Mouse (Mus musculus) cerebral cortex, adult 2 months (tissue): ENCODE data around the gene Vamp9.

ENCODE experiments used
- WGBS: fragments of 180-500 bp; shearing (Covaris S2); methylation state at CpG from one replicate; pipeline ENCODE4 v1.1.7; 2018; 5-methylcytosine and 5-hydroxymethylcytosine counted together

Vamp9 gene

GRCm38 (mm10) chr5:99941776-99942502 lies 35.9 kb downstream of the Vamp9 start:
- 69% methylated on average over 10 of the region's 10 CpGs for WGBS

DNA sequence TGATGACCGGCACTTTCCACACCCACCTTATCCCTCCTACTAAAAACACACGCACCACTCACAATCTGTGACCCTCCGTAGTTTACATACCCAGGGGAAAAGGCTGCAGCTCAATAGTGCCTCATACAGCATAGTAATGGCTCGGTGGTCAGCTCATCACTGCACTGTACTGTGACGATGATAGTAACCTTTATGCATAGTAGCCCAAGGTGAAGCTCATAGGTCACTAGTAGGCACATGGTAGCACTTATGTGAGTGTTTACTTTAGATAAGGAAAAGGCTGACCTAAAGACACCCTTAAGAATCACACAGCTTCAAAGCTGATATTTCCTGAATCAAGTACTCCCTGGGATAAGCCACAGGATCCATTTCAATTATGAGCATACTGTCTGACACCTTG lies 46.5 kb downstream of the Vamp9 start:
- 77% methylated on average over 5 of the region's 5 CpGs for WGBS

DNA sequence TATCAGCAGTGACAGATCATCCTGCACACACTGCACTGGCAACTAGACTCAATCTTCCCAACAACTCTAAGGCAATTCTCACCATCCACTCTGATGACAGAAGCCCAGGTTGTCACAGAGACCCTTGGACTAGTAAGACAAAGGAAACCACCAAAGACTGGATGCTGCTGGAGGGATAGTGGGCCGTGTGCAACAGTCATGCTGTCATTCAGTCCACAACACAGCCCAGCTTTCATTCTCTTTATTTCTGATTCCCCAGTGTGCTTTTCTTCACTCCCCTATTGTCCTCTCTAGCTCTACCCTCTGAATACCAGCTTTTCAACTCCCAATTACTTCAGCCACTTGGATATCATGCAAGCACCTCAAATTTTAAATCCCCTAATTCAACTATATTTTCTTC lies 47.8 kb downstream of the Vamp9 start:
- WGBS = 57% methylated on average over 1 of the region's 1 CpGs

DNA sequence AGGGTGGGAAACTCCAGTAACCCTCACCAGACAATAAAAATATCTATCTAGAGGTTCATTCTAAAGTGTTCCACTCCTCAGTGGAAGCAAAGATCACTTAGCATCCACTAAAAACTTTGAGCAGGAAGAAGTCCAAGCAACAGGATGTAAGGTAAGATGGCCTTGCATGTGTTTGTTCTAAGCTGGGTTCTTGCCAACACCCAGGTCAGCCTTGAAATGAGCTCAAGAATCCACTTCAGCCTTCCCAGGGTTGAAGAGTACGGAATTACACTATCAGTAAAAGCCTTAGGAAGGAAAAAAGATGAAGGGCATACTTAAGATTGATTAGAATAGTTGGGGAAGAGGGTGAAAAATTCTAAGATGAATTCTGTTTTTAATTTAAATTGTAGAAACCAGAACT lies 52.6 kb downstream of the Vamp9 start:
- 96% methylated on average over 1 of the region's 1 CpGs for WGBS

DNA sequence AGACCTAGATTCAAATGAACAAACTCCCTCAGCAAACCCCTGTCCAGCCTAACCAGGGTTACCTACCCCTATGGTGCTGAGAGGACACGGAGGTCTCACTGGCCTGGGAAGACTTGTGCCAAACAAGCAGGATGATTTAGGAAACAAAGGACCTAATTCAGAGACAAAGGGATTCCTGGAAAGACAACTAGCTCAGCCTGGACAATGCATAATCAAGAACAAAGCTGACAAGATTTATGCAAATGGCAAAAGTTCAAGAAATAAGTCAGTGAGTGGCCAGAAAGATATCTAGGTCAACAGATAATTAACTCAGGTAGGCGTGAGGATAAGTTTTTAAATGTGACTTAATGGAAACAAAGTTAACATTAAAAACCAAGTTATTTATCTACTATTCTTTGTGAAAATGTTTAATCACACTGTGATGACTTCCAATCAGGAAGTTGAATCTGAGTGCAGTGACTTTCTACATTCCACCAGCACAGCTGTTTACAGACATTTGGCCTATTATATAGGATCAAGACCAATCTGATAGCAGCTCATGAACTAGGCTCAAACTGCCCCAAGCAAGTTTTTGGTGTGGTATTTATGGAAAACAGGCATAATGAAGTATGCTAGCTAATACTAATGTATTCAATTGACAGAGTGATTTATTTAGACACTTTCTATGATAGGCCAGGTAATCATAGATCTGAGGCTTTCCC lies 53.3 kb downstream of the Vamp9 start:
- 69% methylated on average over 2 of the region's 2 CpGs for WGBS

DNA sequence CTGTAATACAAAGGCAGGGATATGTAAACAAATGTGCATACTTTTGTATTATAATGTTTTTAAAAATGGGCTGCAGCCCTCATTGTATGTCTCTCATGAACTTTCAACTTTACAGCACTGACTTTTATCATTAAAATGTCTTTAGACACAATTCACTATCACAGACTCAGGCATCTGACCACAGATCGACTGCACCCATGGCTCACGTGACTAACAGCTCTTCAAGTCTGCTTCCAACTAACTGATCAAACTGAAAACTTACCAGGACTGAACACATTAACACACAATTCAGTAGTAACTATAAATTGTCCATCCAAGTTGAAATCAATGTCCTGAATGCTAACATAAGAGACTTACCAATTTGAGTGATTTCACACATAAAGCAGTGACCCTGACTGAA lies 53.9 kb downstream of the Vamp9 start:
- 93% methylated on average over 2 of the region's 2 CpGs for WGBS

DNA sequence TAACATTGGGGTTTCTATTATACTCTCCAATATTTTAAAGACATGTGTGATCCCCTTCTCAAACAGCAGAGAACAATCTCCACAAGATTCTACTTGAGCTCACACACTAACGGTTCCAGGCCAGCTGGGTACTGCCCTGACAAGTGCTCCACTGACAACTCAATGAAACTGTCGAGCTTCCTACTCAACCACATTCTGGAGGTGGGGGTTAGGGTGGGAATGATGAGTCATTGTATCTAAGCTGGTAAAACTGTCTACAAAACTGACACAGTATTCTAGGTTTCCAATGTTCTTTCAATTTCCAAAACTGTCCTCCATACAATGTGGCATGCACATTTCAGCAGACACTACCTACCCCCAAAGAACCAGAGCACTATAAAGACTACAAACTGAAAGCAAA lies 67.9 kb downstream of the Vamp9 start:
- WGBS = 12% methylated on average over 2 of the region's 2 CpGs

GRCm38 (mm10) chr5:99975061-99975460 lies 69.0 kb downstream of the Vamp9 start:
- WGBS = 29% methylated on average over 4 of the region's 4 CpGs

DNA sequence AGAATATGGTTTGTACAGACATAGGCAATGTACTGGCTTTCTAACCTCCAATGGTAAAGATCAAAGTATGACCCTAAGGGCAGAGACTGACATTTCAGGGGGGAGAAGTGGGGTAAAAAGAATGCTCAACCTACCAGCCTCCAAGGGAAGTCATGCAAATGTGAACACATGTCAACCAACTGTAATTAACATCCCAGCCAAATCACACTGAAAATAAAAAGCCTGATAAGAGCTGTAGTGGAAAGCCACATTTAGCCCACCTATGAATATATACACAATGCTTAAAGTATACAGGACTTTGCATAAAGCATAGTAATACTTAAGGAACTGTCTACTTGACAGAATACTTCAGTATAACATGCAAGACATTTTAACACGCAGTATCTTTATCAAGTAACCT lies 69.7 kb downstream of the Vamp9 start:
- 22% methylated on average over 1 of the region's 1 CpGs for WGBS

DNA sequence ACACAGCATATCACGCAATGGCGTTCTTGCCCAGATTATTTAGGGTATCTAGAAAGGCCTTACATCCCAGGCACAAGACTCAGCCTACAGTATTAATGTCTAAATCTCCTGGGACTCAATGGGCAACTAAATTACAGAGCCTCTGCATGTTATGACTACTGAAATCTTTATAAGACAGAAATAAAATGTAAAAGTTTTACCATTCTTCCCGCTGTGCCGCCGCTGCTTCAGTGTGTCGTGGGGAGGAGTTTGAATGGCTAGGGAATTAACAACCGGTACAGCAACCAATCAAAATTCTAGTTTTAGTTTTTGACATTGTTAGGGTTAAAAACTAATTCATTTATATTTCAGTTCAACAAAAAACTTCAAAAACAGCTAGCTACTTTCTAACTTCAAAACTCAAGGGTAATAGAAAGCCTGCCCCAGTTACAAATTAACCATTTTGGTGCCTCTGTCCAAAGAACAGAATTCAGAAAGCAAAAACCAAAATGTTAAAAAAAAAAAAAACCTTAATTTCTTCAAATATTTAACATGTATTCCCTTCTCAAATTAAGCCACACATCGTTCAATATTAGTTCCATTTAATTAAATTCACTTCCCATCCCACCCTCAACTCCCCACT lies 70.4 kb downstream of the Vamp9 start:
- WGBS = 5% methylated on average over 8 of the region's 8 CpGs

DNA sequence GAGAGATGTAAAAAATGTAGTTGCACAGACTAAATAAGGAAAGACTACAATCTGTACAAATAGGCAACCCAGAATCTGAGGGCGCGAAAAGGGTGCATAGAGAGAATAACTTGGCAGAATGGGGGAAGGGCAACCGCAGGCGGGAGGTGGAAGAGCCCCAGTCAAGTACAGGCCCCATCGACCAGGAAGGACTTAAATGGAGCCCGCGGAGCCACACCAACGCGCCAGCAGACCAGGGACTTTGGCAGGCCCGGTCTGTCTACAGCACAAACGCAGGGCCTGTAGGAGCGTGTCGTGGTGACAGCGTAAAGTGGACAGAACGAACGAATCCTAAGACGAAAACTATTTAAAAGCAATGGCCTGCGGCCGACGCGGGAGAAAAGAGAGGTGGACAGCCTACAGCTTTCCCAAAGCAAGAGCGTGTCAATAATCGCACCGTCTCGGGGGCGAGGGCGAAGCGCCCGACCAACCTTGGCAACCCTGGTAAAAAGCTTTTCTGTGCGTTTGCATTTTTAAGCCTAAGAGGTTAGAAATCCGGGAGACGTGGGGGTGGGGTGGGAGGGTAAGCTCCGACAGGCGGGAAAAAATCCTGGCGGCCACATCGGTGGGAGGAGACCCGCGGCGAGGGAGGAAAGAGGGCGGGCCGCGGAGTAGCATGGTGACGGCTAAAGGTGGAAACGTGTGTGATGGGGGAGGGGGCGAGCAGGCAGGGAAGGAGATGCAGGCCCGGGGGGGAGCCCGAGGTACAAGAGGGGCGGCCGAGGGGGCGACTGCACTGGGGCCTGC lies 71.7 kb downstream of the Vamp9 start:
- under 1% methylated on average over 50 of the region's 50 CpGs for WGBS

DNA sequence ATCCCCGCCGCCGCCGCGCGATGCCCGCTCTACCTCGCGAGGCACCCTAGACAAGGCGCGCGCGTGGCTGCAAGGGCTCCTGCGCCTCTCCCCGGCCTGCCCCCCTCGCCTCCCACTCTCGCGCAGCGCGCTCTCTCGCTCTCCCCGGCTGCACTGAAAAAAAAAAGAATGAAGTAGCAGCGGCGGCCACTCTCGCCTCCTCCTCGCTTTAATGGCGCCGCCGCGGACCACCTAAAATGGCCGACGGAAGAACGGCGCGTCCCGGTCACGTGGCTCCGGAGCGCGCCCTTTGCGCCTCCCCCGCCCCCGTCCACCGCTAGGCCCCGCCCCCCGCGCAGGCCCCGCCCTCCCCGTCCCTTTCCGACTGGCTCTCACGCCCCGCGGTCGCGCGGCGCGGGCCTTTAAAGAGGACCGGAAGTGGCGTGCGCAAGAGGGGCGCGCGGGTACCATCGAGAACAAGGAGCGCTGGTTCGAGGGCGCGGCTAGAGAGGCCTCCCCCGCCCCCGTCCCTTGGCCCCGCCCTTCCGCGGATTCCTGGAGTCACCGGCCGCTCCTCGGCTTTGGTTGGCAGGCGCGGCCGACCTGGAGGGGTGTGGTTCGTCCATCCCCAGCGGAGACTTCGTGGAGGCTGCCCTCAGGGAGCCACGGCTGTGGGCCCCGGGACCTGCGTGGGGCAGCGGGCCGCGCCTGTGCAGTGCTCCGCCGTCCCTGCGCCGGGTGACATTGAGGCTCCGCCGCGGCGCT lies 72.8 kb downstream of the Vamp9 start, which contains the start of the genes Hnrnpd and 4930524J08Rik:
TSS of gene Hnrnpd (minus strand) at position 240 of the 744 bp plus-strand sequence.
TSS of gene 4930524J08Rik (plus strand) at position 363 of the 744 bp plus-strand sequence.
- WGBS = under 1% methylated on average over 93 of the region's 97 CpGs

DNA sequence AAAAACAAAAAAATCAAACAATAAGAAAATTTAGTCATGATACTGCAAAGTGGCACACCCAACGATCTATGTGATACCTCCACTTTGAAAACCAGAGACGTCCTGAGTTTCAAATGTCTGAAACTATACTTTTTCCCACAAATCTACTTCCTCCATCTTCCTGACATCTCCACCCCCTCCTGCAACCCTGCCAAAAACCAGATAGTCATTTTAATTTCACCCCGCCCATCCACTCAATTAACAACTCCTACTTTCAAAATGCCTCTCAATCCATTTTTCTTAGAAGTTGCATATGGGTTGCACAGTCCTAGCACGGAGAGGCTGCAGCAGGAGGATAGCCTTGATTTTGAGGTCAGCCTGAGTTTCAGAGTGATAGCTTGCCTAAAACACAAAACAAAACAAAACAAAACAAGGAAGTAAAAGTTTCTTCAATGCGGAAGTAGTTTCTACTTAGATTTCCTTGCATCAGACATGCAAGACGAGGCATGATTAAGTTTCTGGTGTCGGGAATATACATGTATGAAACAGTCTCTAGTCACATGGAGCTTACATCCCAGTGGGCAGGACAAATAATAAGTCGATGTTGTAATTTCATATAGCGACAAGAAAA lies 77.5 kb downstream of the Vamp9 start:
- 87% methylated on average over 9 of the region's 9 CpGs for WGBS

DNA sequence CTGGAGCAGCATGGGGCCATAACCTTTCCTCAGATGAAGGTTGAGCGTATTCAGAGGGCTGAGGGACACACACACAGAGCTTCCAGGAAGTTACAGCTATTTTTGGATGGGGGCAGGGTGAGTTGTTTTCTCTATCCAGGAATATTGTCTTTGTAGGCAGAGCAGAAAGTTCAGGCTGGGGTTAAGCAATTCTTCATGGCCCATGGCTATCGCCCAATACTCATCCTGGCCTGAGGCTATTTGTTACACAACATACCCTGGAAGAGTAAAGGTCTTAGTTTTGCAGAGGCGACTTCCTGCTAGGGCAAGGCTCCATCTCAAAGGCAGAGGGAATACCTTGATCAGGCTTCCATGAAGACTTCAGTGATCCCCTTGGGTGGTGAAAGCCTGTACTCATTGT lies 88.1 kb downstream of the Vamp9 start:
- WGBS = 79% methylated on average over 3 of the region's 3 CpGs

DNA sequence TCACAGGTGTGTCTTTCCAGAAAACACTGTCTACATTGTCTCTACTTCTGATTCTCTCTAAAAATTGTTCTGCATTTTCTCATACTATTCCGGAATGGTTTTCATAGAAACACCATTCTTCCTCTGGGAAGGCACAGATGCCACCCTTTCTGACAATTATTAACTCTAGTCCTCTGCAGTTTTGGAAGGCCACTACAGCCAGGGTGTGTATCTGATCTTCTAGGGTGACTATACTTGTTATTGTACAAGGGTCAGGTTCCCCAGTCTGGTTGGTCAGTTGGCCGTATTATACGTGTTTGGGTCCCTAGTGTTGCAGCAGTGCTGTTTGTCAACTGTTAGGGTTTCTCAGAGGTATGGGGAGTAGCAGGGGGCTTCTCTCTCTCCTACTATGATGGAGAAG lies 88.6 kb downstream of the Vamp9 start:
- 93% methylated on average over 3 of the region's 3 CpGs for WGBS

DNA sequence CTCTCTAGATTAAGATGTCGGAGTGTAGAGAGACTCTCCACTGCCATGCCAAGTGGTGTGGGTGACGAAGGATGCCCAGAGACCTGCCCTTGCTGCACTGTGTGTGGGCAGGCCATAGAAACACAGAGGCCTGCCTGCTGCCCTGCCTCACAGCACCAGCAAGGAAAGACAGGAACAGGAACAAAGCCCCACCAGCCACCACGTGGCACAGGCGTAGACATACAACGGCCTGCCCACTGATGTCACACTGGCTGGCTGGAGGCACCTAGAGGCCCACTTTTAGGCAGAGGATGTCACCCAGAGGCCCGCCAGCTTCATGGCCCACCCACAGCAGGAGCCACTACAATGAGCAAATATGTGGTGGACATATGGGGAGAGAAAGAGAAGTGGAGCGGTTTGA lies 94.0 kb downstream of the Vamp9 start:
- WGBS = 78% methylated on average over 7 of the region's 7 CpGs

DNA sequence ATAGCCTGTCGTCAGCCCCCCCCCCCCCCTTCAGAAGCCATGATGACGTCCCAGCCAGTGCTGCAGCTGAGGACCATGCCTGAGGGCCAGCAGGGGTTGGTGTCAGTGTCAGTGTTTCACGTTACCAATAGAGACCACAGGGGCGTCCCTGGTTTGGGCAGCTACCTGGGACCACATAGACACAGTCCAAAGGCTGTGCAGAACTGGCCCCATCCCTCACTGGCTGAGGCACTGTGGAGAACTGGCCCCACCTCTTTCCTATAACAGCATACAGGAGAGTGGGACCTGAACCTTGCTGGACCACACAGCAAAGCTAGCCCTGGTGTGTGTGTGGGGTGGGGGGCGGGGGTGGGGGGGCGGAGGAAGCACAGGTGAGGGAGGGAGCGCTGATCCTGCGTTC lies 94.4 kb downstream of the Vamp9 start:
- 55% methylated on average over 8 of the region's 8 CpGs for WGBS
